Mouse (Mus musculus): ENCODE measurements around the gene Kctd5. TPM values are rescaled to one million over a fixed set of nuclear protein-coding genes. Genes with fewer than 3 reads are reported as not detected.
"Not testable (repeated sequence)": the region's sequence is repeated elsewhere in the genome, so short reads cannot be mapped to it uniquely, and the experiment has no call there.

Gene Kctd5
- polyA plus RNA-seq (2016; fragmentation: Nextera tagmentation; extraction: Ambion mirVana): 49.0 and 49.2 TPM in 2 replicates

- Histone ChIP-seq H3K9me3 (replicated peaks) (no peaks in the 10 kb centered on the region), H3K9ac (peak within 1 kb of the TSS; percentile 96), H3K36me3 (peaks cover 31% of the 10 kb centered on the region), H3K4me3 (peak within 1 kb of the TSS; percentile 94), H3K4me2 (peak within 1 kb of the TSS; percentile 83), H3K27me3 (replicated peaks) (no peaks in the 10 kb centered on the region), H3K4me1 (replicated peaks) (peaks cover 6% of the 10 kb centered on the region), H3K27ac (ENCODE audit: poor library complexity, severe bottlenecking) (peak within 1 kb of the TSS; percentile 78)
- ATAC-seq (ENCODE audit: insufficient number of reproducible peaks, low FRiP score): peak; percentile 93
- WGBS: under 1% methylated on average over 62 of the region's 62 CpGs
These were observed at the start of gene Kctd5 for GRCm38 (mm10) chr17:24072919-24073696. TSS of gene Kctd5 (minus strand) at chr17:24073485.

DNA sequence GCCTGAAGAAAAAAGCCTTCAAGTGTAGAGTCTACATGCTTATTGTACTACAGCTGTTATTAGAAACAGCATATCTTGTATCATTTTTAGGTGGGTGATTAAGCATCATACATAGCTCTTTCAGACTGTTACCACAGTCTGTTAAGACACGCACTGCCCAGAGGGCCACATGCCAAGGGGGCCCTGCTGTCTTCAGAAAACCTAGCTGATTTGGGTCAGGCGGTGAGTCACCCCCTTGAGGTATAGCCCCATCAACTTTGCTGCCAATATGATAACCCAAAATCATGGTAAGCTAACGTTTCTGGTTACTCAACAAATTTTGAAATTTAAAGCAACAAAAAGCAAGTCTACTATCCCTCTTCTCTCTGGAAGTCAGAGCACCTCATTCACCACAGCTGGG, 46.2 kb upstream of the Kctd5 start:
- H3K4me1 ChIP-seq (replicated peaks): peaks cover 11% of the 10 kb centered on the region
- 84% methylated on average over 3 of the region's 3 CpGs for WGBS
- no peak for ATAC-seq (ENCODE audit: insufficient number of reproducible peaks, low FRiP score)
- no peak overlapping the region for H3K9ac ChIP-seq
- no peak overlapping the region for H3K4me3 ChIP-seq
- H3K36me3 ChIP-seq: no peaks in the 10 kb centered on the region
- H3K9me3 ChIP-seq (replicated peaks): no peaks in the 10 kb centered on the region
- no peak overlapping the region for H3K4me2 ChIP-seq
- H3K27me3 ChIP-seq (replicated peaks): no peaks in the 10 kb centered on the region
- no peak overlapping the region for H3K27ac ChIP-seq (ENCODE audit: poor library complexity, severe bottlenecking)

GRCm38 (mm10) chr17:24113031-24113430, 39.7 kb upstream of the Kctd5 start:
- 80% methylated on average over 4 of the region's 4 CpGs for WGBS
- no peak for ATAC-seq (ENCODE audit: insufficient number of reproducible peaks, low FRiP score)
- Histone ChIP-seq H3K9me3 (replicated peaks) (no peaks in the 10 kb centered on the region), H3K9ac (no peak overlapping the region), H3K4me2 (no peak overlapping the region), H3K36me3 (peaks cover 23% of the 10 kb centered on the region), H3K4me3 (no peak overlapping the region), H3K27me3 (replicated peaks) (no peaks in the 10 kb centered on the region), H3K27ac (ENCODE audit: poor library complexity, severe bottlenecking) (no peak overlapping the region), H3K4me1 (replicated peaks) (peaks cover 19% of the 10 kb centered on the region)

DNA sequence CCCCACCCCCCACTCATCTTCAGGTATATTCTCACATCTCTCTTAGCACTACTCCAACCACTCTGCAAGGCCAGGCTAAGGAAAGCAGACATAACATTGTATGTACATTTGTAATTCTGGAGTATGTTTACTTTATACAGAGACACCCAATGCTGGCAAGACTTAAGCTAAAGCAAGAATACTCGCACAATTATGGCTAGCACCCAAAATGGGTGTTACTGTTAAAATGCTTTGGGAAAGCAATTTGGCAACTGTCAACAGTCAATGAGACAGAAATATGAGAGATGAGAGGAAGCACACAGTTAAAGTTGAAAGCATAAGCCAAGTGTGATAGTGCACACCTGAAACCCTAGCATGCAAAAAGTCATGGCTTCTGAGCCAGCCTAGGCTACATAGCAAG, 38.0 kb upstream of the Kctd5 start:
- no peak overlapping the region for H3K4me2 ChIP-seq
- peaks cover 27% of the 10 kb centered on the region for H3K36me3 ChIP-seq
- 89% methylated on average over 1 of the region's 1 CpGs for WGBS
- no peak overlapping the region for H3K27ac ChIP-seq (ENCODE audit: poor library complexity, severe bottlenecking)
- no peaks in the 10 kb centered on the region for H3K27me3 ChIP-seq (replicated peaks)
- H3K4me1 ChIP-seq (replicated peaks): peaks cover 17% of the 10 kb centered on the region
- H3K4me3 ChIP-seq: no peak overlapping the region
- H3K9ac ChIP-seq: no peak overlapping the region
- no peak for ATAC-seq (ENCODE audit: insufficient number of reproducible peaks, low FRiP score)
- H3K9me3 ChIP-seq (replicated peaks): no peaks in the 10 kb centered on the region

DNA sequence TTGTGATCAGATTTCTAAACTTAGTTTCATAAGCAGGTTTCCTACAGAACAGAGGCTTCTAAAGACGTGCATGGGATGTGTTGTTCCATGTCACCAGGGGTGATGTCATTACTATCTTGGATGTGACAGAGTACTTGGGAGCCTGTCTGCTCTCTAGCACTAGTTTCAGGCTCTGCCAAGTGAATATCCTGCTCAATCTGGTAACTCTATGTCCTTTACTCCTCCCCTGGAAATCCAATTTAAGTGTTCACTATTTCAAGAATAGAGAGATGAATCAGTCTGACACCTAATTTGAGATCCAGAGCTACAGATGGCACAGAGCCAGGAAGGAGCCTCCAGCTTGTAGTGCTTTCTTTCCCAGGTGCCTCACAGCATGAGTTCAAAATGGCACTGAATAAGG, 35.6 kb upstream of the Kctd5 start:
- H3K4me1 ChIP-seq (replicated peaks): peaks cover 11% of the 10 kb centered on the region; the same call in 1 of the 2 replicates
- no peaks in the 10 kb centered on the region for H3K27me3 ChIP-seq (replicated peaks)
- H3K9me3 ChIP-seq (replicated peaks): no peaks in the 10 kb centered on the region
- 0 out of 2 replicates have a peak, but pooled peaks have one; percentile 63 for ATAC-seq (ENCODE audit: insufficient number of reproducible peaks, low FRiP score)
- no peak overlapping the region for H3K4me2 ChIP-seq
- peaks cover 47% of the 10 kb centered on the region for H3K36me3 ChIP-seq
- H3K4me3 ChIP-seq: no peak overlapping the region
- WGBS: 38% methylated on average over 1 of the region's 1 CpGs
- peak overlapping the region; percentile 73 for H3K27ac ChIP-seq (ENCODE audit: poor library complexity, severe bottlenecking)
- no peak overlapping the region for H3K9ac ChIP-seq

DNA sequence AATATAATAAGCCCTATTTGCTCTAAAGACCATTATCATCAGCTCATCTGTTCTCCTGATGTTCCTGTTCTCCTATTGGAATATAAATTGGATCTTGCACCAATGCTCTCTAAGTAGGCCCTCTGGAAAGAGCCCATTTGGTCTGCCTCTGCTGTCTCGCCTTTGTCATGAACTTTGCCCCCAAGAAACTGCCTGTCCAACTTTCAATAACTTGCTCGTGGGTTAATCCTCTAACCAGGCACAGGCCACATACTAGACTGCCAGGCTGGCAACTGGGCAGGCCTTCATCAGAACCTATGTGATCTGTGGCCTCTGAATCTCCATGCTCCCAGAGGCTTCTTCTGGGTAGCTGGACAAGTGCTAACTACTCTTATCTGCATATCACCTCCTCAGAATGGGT, 31.8 kb upstream of the Kctd5 start:
- WGBS: 85% methylated on average over 2 of the region's 2 CpGs
- Histone ChIP-seq H3K4me3 (no peak overlapping the region), H3K4me1 (replicated peaks) (peaks cover 8% of the 10 kb centered on the region; the same call in 1 of the 2 replicates), H3K27ac (ENCODE audit: poor library complexity, severe bottlenecking) (no peak overlapping the region), H3K9me3 (replicated peaks) (no peaks in the 10 kb centered on the region), H3K4me2 (no peak overlapping the region), H3K36me3 (peaks cover 64% of the 10 kb centered on the region), H3K27me3 (replicated peaks) (no peaks in the 10 kb centered on the region), H3K9ac (no peak overlapping the region)
- no peak for ATAC-seq (ENCODE audit: insufficient number of reproducible peaks, low FRiP score)

DNA sequence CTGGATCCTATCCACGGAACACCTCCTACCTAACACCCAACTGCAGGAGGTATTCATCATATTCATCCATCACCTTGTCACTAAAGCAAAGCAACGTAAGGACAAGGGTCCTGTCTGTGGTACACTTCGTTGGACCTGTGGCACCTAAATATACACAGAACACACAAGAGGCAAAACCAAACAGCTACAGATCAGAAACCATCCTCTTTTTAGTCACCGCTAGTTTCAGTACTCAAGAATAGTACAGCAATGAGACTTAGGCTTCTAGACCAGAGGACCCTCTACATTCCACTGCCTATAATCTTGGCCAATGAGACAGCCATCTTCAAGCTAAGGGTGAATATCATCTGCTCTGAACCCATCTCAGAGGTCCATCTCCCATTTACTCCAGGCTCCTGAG, 25.1 kb upstream of the Kctd5 start:
- Histone ChIP-seq H3K9me3 (replicated peaks) (no peaks in the 10 kb centered on the region), H3K4me1 (replicated peaks) (no peaks in the 10 kb centered on the region), H3K4me3 (no peak overlapping the region), H3K4me2 (no peak overlapping the region), H3K27me3 (replicated peaks) (no peaks in the 10 kb centered on the region), H3K27ac (ENCODE audit: poor library complexity, severe bottlenecking) (no peak overlapping the region), H3K9ac (no peak overlapping the region), H3K36me3 (peaks cover 67% of the 10 kb centered on the region)
- ATAC-seq (ENCODE audit: insufficient number of reproducible peaks, low FRiP score): no peak
- WGBS: 92% methylated on average over 4 of the region's 4 CpGs

GRCm38 (mm10) chr17:24090575-24090974, 17.3 kb upstream of the Kctd5 start:
- no peak overlapping the region for H3K9ac ChIP-seq
- 88% methylated on average over 1 of the region's 1 CpGs for WGBS
- peaks cover 78% of the 10 kb centered on the region for H3K36me3 ChIP-seq
- no peak overlapping the region for H3K4me3 ChIP-seq
- ATAC-seq (ENCODE audit: insufficient number of reproducible peaks, low FRiP score): no peak
- no peak overlapping the region for H3K4me2 ChIP-seq
- H3K27me3 ChIP-seq (replicated peaks): no peaks in the 10 kb centered on the region
- no peak overlapping the region for H3K27ac ChIP-seq (ENCODE audit: poor library complexity, severe bottlenecking)
- peaks cover 2% of the 10 kb centered on the region; the same call in 1 of the 2 replicates for H3K4me1 ChIP-seq (replicated peaks)
- no peaks in the 10 kb centered on the region for H3K9me3 ChIP-seq (replicated peaks)

- not testable (repeated sequence) for H3K27me3 ChIP-seq (replicated peaks); H3K9me3 ChIP-seq (replicated peaks); H3K4me3 ChIP-seq; H3K4me2 ChIP-seq; H3K9ac ChIP-seq; H3K4me1 ChIP-seq (replicated peaks); ATAC-seq (ENCODE audit: insufficient number of reproducible peaks, low FRiP score); H3K27ac ChIP-seq (ENCODE audit: poor library complexity, severe bottlenecking)
- WGBS: 89% methylated on average over 4 of the region's 4 CpGs
- peaks cover 67% of the 10 kb centered on the region for H3K36me3 ChIP-seq
These were observed 13.1 kb upstream of the Kctd5 start for GRCm38 (mm10) chr17:24086399-24086798.

GRCm38 (mm10) chr17:24084593-24084992, 11.3 kb upstream of the Kctd5 start:
- Histone ChIP-seq H3K4me2 (no peak overlapping the region), H3K4me1 (replicated peaks) (peaks cover 2% of the 10 kb centered on the region; the same call in 1 of the 2 replicates), H3K9ac (no peak overlapping the region), H3K9me3 (replicated peaks) (no peaks in the 10 kb centered on the region), H3K4me3 (no peak overlapping the region), H3K36me3 (peaks cover 62% of the 10 kb centered on the region), H3K27ac (ENCODE audit: poor library complexity, severe bottlenecking) (no peak overlapping the region), H3K27me3 (replicated peaks) (no peaks in the 10 kb centered on the region)
- no peak for ATAC-seq (ENCODE audit: insufficient number of reproducible peaks, low FRiP score)
- 53% methylated on average over 1 of the region's 1 CpGs for WGBS

DNA sequence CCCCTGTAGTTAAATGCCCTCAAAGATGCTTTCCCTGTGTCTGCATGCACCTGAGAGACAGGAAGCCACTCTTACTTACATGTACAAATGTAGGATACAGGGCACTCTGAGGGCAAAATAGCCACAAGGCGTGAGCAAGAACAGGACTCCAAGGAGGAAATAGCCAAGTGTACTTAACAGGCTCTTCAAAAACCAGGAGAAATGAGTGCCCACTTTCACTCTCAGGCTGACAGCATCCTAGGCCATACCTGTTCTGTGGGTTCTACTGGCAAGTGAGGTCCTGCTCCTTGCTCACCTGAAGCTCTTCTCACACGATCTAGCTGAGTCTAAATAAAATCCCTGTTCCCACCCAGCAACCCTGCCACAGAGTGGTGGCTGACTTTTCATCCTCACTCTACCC, 3.8 kb upstream of the Kctd5 start:
- Histone ChIP-seq H3K36me3 (peaks cover 50% of the 10 kb centered on the region), H3K4me2 (no peak overlapping the region), H3K9ac (no peak overlapping the region), H3K4me3 (no peak overlapping the region), H3K4me1 (replicated peaks) (peaks cover 1% of the 10 kb centered on the region), H3K27ac (ENCODE audit: poor library complexity, severe bottlenecking) (no peak overlapping the region), H3K27me3 (replicated peaks) (no peaks in the 10 kb centered on the region), H3K9me3 (replicated peaks) (no peaks in the 10 kb centered on the region)
- 81% methylated on average over 2 of the region's 2 CpGs for WGBS
- ATAC-seq (ENCODE audit: insufficient number of reproducible peaks, low FRiP score): no peak

- H3K9me3 ChIP-seq (replicated peaks): no peaks in the 10 kb centered on the region
- no peak overlapping the region for H3K4me2 ChIP-seq
- peaks cover 24% of the 10 kb centered on the region for H3K36me3 ChIP-seq
- H3K27me3 ChIP-seq (replicated peaks): no peaks in the 10 kb centered on the region
- WGBS: 93% methylated on average over 3 of the region's 3 CpGs
- no peak for ATAC-seq (ENCODE audit: insufficient number of reproducible peaks, low FRiP score)
- H3K4me3 ChIP-seq: no peak overlapping the region
- H3K27ac ChIP-seq (ENCODE audit: poor library complexity, severe bottlenecking): no peak overlapping the region
- peaks cover 6% of the 10 kb centered on the region for H3K4me1 ChIP-seq (replicated peaks)
- no peak overlapping the region for H3K9ac ChIP-seq
These were observed 3.8 kb downstream of the Kctd5 start for GRCm38 (mm10) chr17:24069531-24069930.
